Mouse (Mus musculus): ENCODE data around the gene Actl10. TPM values are rescaled to one million over a fixed set of nuclear protein-coding genes. Genes with fewer than 3 reads are reported as not detected.

Actl10 gene
- 0.49 and 0.68 TPM in 2 replicates for polyA plus RNA-seq (2015; fragmentation: Nextera tagmentation; extraction: Ambion mirVana)

DNA sequence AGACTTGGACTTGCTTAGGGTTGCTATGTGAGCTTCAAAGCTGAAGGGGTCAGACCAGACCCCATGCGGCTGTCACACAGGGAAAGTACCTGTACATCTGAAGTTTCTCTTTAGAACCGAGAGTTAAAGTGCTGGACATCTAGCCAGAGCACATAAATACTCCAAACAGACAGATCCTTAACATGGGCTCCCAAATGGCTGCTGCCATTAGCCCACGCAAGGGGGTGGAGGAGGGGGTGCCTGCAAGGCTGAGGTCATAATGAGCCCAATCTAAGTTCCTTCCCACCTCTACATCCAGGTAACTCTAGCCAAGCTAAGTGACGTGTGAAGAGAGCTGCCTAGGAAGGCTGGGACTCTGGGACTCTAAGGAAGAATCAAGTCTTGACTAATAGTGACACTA, at the start of gene Actl10:
TSS of gene Actl10 (plus strand) at position 301 of the 400 bp plus-strand sequence.
- peak within 1 kb of the TSS; percentile 51 for H3K27ac ChIP-seq
- H3K4me3 ChIP-seq, result no peak within 1 kb of the TSS
- peaks cover 28% of the 10 kb centered on the region for H3K27me3 ChIP-seq
- WGBS, result 87% methylated on average over 4 of the region's 4 CpGs
- H3K9me3 ChIP-seq (replicated peaks), result no peaks in the 10 kb centered on the region
- peak within 1 kb of the TSS; percentile 43; the same call in 1 of the 2 replicates for H3K9ac ChIP-seq
- peaks cover 42% of the 10 kb centered on the region for H3K4me1 ChIP-seq
- H3K36me3 ChIP-seq (ENCODE audit: poor library complexity, severe bottlenecking), result peaks cover 6% of the 10 kb centered on the region; the same call in 1 of the 2 replicates
- H3K4me2 ChIP-seq, result peak within 1 kb of the TSS; percentile 47
- no peak for ATAC-seq

DNA sequence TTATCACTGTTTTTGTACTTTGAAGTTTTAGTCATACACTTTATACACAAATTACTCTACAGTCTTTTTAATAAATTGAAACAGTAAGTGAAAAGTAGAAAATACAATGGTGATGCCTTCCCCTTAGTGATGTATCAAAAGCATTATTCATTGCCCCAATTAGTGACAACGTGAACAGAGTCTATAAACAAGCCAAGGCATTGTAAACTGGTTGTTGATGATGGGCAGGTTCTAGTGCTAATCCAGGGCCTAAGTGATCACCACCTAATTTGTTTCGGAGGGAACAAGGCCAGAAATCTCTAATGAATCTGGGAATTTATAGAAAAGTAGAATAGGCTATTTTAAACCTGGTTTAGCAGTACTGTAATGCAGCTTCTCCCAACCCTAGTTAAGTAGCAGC, 44.5 kb upstream of the Actl10 start:
- ATAC-seq, result no peak; the same call in 1 of the 2 replicates
- Histone ChIP-seq H3K4me2 (no peak overlapping the region), H3K9ac (no peak overlapping the region), H3K27me3 (no peaks in the 10 kb centered on the region), H3K4me3 (no peak overlapping the region), H3K4me1 (peaks cover 22% of the 10 kb centered on the region), H3K9me3 (replicated peaks) (no peaks in the 10 kb centered on the region), H3K36me3 (ENCODE audit: poor library complexity, severe bottlenecking) (peaks cover 45% of the 10 kb centered on the region), H3K27ac (peak overlapping the region; percentile 75)
- WGBS, result 34% methylated on average over 2 of the region's 2 CpGs

DNA sequence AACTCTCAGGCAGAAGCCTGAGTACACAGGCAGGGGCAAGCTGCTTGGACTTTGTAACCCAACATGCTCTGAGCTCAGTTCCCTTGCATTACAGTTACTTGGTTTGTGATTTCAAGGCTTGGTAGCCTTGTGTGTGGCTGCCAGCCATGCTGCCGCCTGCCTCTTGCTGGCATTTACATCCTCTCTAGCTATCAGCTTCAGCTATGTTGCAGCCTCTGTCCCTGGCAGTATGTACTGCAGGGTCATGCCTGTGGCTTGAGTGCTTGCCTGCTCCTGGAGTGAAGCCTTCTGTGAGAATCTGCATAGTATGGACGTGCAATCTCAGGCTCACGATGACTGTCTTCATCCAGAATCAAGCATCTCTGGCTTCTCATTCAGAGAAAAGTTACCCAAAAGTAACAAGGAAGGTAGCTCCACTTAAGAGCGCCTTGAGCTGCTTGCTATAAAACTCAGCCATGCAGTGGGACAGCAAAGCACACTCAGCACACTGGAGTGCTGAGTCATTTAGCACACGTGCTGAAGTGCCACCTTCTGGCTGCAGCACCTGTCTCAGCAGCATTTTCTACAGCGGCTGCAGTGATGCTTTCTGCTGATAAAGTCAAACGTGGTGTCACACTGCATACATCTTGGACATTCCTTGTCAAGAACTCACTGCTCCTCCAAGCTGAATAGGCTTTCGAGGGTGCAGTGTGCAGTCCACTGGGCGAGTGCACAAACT, 43.9 kb upstream of the Actl10 start:
- WGBS, result 75% methylated on average over 9 of the region's 9 CpGs
- Histone ChIP-seq H3K27ac (peak overlapping the region; percentile 75), H3K36me3 (ENCODE audit: poor library complexity, severe bottlenecking) (peaks cover 51% of the 10 kb centered on the region), H3K4me2 (no peak overlapping the region), H3K27me3 (no peaks in the 10 kb centered on the region), H3K4me1 (peaks cover 22% of the 10 kb centered on the region), H3K9me3 (replicated peaks) (no peaks in the 10 kb centered on the region), H3K4me3 (no peak overlapping the region), H3K9ac (no peak overlapping the region)
- ATAC-seq, result 0 out of 2 replicates have a peak, but pooled peaks have one; percentile 30

DNA sequence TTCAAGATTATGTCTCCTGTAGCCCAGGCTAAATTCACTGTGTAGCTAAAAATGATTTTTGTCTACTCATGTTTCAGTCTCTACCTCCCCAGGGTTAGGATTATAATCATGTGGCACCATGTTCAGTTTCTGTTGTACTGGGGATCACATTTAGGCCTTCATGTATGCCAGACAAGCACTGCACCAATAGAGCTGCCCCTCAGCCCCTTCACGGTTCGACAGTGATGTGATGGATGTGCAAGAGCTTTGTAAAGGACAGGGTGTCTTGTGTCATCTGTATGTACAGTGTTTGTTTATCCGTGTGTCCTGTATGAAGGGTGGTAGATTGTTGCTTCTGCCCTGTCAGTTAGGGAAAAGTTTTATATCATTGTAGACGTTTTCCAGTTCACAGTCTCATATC, 43.1 kb upstream of the Actl10 start:
- Histone ChIP-seq H3K9ac (no peak overlapping the region), H3K9me3 (replicated peaks) (no peaks in the 10 kb centered on the region), H3K4me2 (no peak overlapping the region), H3K27me3 (no peaks in the 10 kb centered on the region), H3K4me3 (no peak overlapping the region), H3K36me3 (ENCODE audit: poor library complexity, severe bottlenecking) (peaks cover 57% of the 10 kb centered on the region), H3K27ac (no peak overlapping the region), H3K4me1 (peaks cover 22% of the 10 kb centered on the region)
- WGBS, result 83% methylated on average over 4 of the region's 4 CpGs
- no peak for ATAC-seq

DNA sequence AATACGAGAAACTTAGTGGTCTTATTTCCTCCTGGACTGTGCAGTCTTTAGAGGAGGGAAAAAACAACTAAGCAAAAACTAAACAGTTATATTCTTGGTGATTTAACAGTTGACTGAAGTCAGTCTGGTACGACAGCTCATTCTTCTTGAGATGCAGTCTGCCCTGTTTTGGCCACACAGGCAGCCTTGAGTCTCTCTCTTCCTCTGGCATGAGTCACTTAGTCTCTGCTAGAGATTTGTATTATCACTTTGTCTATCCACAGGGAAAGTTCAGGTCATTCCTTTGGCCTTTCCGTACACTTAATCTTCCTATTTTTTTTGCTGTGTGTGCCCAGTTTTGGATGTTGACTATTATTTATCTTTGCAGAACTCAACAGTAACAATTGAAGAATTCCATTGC, 41.4 kb upstream of the Actl10 start:
- Histone ChIP-seq H3K4me2 (no peak overlapping the region), H3K9ac (no peak overlapping the region), H3K27me3 (no peaks in the 10 kb centered on the region), H3K9me3 (replicated peaks) (no peaks in the 10 kb centered on the region), H3K4me3 (no peak overlapping the region), H3K4me1 (peaks cover 22% of the 10 kb centered on the region), H3K36me3 (ENCODE audit: poor library complexity, severe bottlenecking) (peaks cover 52% of the 10 kb centered on the region), H3K27ac (no peak overlapping the region)
- WGBS, result 95% methylated on average over 3 of the region's 3 CpGs
- no peak for ATAC-seq

DNA sequence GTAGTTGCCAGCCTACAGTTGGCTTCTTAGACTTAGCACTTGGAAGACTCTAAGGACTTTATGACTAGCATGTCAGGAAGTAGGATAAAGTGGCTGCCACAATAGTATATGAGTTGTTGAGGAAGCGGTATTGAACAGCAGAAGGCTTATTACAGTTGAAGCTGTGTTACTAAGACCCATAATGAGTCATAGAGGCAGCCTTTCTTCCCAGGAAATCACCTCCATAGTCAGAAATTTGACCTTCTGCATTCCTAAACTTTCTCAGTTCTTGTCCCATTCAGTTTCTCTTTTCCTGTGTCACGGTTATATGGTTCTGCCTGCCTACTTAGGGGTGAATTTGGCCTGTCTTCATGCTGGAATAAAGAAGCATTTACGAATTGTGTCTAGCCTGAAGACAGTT, 34.6 kb upstream of the Actl10 start:
- no peaks in the 10 kb centered on the region for H3K27me3 ChIP-seq
- 90% methylated on average over 3 of the region's 3 CpGs for WGBS
- H3K36me3 ChIP-seq (ENCODE audit: poor library complexity, severe bottlenecking), result peaks cover 57% of the 10 kb centered on the region
- no peaks in the 10 kb centered on the region for H3K9me3 ChIP-seq (replicated peaks)
- no peak overlapping the region for H3K4me3 ChIP-seq
- no peak overlapping the region for H3K9ac ChIP-seq
- H3K4me2 ChIP-seq, result no peak overlapping the region
- H3K4me1 ChIP-seq, result no peaks in the 10 kb centered on the region
- ATAC-seq, result no peak
- no peak overlapping the region for H3K27ac ChIP-seq

DNA sequence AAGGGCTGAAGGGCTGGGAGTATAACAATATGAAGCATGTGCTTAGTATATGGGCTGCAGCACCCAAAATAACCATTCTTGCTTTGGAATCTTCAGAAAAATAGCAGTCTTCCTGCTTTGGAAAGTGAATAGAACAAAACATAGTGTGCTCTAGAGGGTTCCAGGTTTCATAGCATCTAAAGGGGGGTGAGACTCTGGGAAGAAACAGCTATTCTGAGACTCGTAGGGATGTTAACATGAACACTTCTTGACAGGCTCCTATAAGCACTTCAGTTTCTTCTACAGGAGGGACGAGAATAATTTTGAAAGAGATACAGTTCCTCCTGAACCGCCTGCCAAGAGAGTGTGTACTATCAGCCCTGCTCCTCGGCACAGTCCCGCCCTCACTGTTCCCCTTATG, 34.2 kb upstream of the Actl10 start:
- no peaks in the 10 kb centered on the region for H3K9me3 ChIP-seq (replicated peaks)
- H3K27ac ChIP-seq, result no peak overlapping the region
- H3K4me2 ChIP-seq, result no peak overlapping the region
- peaks cover 56% of the 10 kb centered on the region for H3K36me3 ChIP-seq (ENCODE audit: poor library complexity, severe bottlenecking)
- H3K4me3 ChIP-seq, result no peak overlapping the region
- ATAC-seq, result no peak
- no peaks in the 10 kb centered on the region for H3K4me1 ChIP-seq
- H3K9ac ChIP-seq, result no peak overlapping the region
- WGBS, result 97% methylated on average over 5 of the region's 5 CpGs
- no peaks in the 10 kb centered on the region for H3K27me3 ChIP-seq

DNA sequence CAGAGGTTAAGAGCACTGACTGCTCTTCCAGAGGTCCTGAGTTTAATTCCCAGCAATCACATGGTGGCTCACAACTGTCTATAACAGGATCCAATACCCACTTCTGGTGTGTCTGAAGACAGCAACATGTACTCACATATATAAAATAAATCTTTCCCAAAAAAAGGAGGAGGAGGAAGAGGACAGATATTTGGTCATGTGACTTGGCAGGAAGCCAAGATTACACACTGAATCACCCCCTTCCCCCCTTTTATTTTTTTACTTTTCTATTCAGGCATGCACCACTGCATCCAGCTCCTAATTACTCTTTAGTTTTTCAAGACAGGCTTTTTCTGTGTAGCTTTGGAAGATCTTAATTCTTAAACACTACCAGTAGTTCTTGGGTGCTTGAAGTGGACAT, 30.1 kb upstream of the Actl10 start:
- Histone ChIP-seq H3K9me3 (replicated peaks) (no peaks in the 10 kb centered on the region), H3K27me3 (no peaks in the 10 kb centered on the region), H3K9ac (no peak overlapping the region), H3K27ac (no peak overlapping the region), H3K36me3 (ENCODE audit: poor library complexity, severe bottlenecking) (peaks cover 72% of the 10 kb centered on the region), H3K4me3 (no peak overlapping the region), H3K4me1 (peaks cover 2% of the 10 kb centered on the region), H3K4me2 (no peak overlapping the region)
- ATAC-seq, result no peak

DNA sequence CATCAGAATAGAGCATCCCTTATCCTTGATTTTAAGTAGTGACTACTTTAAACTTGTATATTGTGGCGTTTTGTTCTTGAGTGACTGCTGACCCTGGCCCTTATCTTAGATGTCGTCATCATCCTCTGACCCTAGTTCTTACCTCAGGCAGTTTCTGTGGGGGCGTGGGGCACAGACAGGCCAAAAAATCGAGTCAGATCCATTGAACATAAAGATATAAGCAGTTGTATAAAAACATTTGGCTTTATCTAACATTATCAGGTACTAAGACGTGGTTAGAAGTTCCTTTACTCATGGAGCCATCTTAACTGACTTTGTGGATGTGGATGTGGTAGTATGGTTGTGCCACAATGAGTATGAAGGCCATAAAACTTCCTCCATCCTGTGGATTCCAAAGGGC, 29.2 kb upstream of the Actl10 start:
- WGBS, result 94% methylated on average over 5 of the region's 5 CpGs
- H3K9ac ChIP-seq, result no peak overlapping the region
- H3K9me3 ChIP-seq (replicated peaks), result no peaks in the 10 kb centered on the region
- H3K27me3 ChIP-seq, result no peaks in the 10 kb centered on the region
- H3K4me3 ChIP-seq, result no peak overlapping the region
- peaks cover 74% of the 10 kb centered on the region for H3K36me3 ChIP-seq (ENCODE audit: poor library complexity, severe bottlenecking)
- H3K4me2 ChIP-seq, result no peak overlapping the region
- ATAC-seq, result no peak
- peaks cover 6% of the 10 kb centered on the region for H3K4me1 ChIP-seq
- H3K27ac ChIP-seq, result no peak overlapping the region

DNA sequence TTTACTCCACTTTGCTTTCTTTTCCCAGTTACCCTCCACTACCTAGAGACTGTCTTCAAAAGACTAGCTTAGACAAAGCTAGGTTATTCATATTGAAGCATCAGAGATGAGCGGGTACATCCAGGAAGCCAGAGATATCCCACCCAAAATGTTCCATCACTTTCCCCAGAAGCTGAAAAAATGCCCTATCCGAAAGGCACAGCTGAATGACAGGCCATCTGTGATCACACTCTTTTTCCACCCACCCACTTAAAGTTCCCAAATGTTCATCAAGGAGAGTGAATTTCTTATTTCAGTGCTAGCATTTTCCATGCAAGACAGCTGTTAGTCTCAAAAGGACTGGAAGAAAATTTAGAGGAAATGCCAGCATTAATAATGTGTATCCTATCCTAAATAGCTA, 26.3 kb upstream of the Actl10 start:
- no peak for ATAC-seq
- Histone ChIP-seq H3K27ac (no peak overlapping the region), H3K4me3 (no peak overlapping the region), H3K4me2 (no peak overlapping the region), H3K4me1 (peaks cover 6% of the 10 kb centered on the region), H3K9me3 (replicated peaks) (no peaks in the 10 kb centered on the region), H3K9ac (no peak overlapping the region), H3K36me3 (ENCODE audit: poor library complexity, severe bottlenecking) (peaks cover 76% of the 10 kb centered on the region), H3K27me3 (no peaks in the 10 kb centered on the region)
- 96% methylated on average over 2 of the region's 2 CpGs for WGBS

DNA sequence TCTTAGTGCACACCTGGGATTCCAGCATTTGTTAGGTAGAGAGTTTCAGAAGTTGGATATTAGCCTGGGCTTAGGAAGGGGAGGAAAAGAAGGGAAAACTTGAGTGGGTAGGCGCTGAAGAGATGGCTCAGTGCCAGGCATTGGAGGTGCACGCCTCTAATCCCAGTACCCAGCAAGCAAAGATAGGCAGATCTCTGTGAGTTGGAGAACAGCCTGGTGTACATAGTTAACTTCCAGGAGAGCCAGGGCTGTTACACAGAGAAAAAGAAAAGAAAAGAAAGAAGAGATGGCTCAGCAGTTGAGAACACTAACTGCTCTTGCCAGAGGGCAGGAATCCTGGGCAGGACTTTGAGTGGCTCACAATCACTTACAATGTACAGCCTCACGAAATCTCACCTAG, 25.0 kb upstream of the Actl10 start:
- Histone ChIP-seq H3K27me3 (no peaks in the 10 kb centered on the region), H3K27ac (peak overlapping the region; percentile 22; the same call in 1 of the 2 replicates), H3K4me1 (peaks cover 6% of the 10 kb centered on the region), H3K36me3 (ENCODE audit: poor library complexity, severe bottlenecking) (peaks cover 83% of the 10 kb centered on the region), H3K9ac (no peak overlapping the region), H3K4me2 (no peak overlapping the region), H3K9me3 (replicated peaks) (no peaks in the 10 kb centered on the region), H3K4me3 (no peak overlapping the region)
- WGBS, result 54% methylated on average over 3 of the region's 3 CpGs
- ATAC-seq, result no peak

DNA sequence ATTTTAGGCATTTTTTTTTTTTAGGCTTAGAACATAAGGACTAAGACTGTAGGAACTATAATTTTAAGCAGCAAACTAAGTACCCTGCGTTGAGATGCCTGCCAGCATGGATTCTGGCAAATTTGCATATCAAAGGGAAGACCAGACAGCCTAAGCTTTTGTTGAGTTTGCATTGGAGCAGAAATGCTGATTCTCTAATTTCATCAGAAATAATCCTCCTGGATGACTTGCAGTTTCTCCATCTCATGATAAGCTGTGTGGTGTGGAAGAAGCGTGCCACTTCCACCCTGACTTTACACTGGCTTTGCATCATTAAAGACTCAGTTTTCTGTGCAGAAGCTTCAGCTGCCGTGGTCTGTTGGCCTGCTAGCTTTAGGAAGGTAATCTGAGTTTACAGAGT, 18.7 kb upstream of the Actl10 start:
- Histone ChIP-seq H3K9ac (no peak overlapping the region), H3K9me3 (replicated peaks) (no peaks in the 10 kb centered on the region), H3K27me3 (no peaks in the 10 kb centered on the region), H3K36me3 (ENCODE audit: poor library complexity, severe bottlenecking) (peaks cover 79% of the 10 kb centered on the region), H3K27ac (peak overlapping the region; percentile 64), H3K4me3 (no peak overlapping the region), H3K4me1 (peaks cover 16% of the 10 kb centered on the region), H3K4me2 (no peak overlapping the region)
- 17% methylated on average over 3 of the region's 3 CpGs for WGBS
- peak; percentile 24; the same call in 1 of the 2 replicates for ATAC-seq
